Mouse (Mus musculus): ENCODE results near the gene Tmprss11c. TPM values are rescaled to one million over a fixed set of nuclear protein-coding genes. Genes with fewer than 3 reads are reported as not detected.

Gene Tmprss11c
- polyA plus RNA-seq (2014; fragmentation: Illumina TruSeq; extraction: RNeasy Lipid Tissue Mini Kit (QIAGEN cat#74804); ENCODE audit: low read depth, low replicate concordance), result not detected

DNA sequence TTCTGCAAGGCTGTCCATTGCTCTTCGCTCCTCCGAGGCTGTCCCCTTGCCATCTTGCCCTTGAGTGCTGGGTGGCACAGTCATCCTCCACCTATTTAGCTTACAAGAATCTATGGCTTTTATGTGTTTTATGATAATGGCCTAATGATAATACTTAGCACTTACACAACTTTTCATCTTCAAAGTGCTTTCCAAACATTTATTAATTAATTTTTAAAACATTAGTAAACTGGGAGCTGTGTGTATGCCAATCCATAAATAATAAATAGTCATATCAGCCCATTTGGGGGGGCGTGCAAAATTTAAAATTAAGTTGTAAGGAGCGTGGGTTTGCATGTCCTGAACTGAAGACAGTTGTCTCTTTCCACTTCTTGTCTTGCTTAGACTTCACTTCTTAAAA is at the start of gene Tmprss11c:
TSS of gene Tmprss11c (minus strand) at position 101 of the 400 bp plus-strand sequence.

GRCm38 (mm10) chr5:86197801-86198200 is 91.3 kb downstream of the Tmprss11c start, which contains the start of gene Gnrhr:
Gnrhr (minus strand) TSS chr5:86197901.

Other genes starting within 250 kb of the Tmprss11c start
- gene Cenpc1, start 223.7 kb downstream of the Tmprss11c start, polyA plus RNA-seq (2014; fragmentation: Illumina TruSeq; extraction: RNeasy Lipid Tissue Mini Kit (QIAGEN cat#74804); ENCODE audit: low read depth, low replicate concordance), result 6.1 TPM
- gene Stap1, start 217.6 kb downstream of the Tmprss11c start, polyA plus RNA-seq (2014; fragmentation: Illumina TruSeq; extraction: RNeasy Lipid Tissue Mini Kit (QIAGEN cat#74804); ENCODE audit: low read depth, low replicate concordance), result 4.3 TPM
- gene Uba6, start 116.5 kb downstream of the Tmprss11c start, polyA plus RNA-seq (2014; fragmentation: Illumina TruSeq; extraction: RNeasy Lipid Tissue Mini Kit (QIAGEN cat#74804); ENCODE audit: low read depth, low replicate concordance), result 8.2 TPM
- not detected for gene Gnrhr, start 91.4 kb downstream of the Tmprss11c start, polyA plus RNA-seq (2014; fragmentation: Illumina TruSeq; extraction: RNeasy Lipid Tissue Mini Kit (QIAGEN cat#74804); ENCODE audit: low read depth, low replicate concordance)
- gene Tmprss11d, start 84.1 kb upstream of the Tmprss11c start, polyA plus RNA-seq (2014; fragmentation: Illumina TruSeq; extraction: RNeasy Lipid Tissue Mini Kit (QIAGEN cat#74804); ENCODE audit: low read depth, low replicate concordance), result not detected
- not detected for gene Tmprss11a, start 179.7 kb upstream of the Tmprss11c start, polyA plus RNA-seq (2014; fragmentation: Illumina TruSeq; extraction: RNeasy Lipid Tissue Mini Kit (QIAGEN cat#74804); ENCODE audit: low read depth, low replicate concordance)
- gene Tmprss11g, start 229.3 kb upstream of the Tmprss11c start, polyA plus RNA-seq (2014; fragmentation: Illumina TruSeq; extraction: RNeasy Lipid Tissue Mini Kit (QIAGEN cat#74804); ENCODE audit: low read depth, low replicate concordance), result not detected